Mouse (Mus musculus): ENCODE results near the gene Raly. TPM values are rescaled to one million over a fixed set of nuclear protein-coding genes. Genes with fewer than 3 reads are reported as not detected.

The Raly gene
- polyA plus RNA-seq, 1 experiment from 2014 or later: 63.5 TPM

DNA sequence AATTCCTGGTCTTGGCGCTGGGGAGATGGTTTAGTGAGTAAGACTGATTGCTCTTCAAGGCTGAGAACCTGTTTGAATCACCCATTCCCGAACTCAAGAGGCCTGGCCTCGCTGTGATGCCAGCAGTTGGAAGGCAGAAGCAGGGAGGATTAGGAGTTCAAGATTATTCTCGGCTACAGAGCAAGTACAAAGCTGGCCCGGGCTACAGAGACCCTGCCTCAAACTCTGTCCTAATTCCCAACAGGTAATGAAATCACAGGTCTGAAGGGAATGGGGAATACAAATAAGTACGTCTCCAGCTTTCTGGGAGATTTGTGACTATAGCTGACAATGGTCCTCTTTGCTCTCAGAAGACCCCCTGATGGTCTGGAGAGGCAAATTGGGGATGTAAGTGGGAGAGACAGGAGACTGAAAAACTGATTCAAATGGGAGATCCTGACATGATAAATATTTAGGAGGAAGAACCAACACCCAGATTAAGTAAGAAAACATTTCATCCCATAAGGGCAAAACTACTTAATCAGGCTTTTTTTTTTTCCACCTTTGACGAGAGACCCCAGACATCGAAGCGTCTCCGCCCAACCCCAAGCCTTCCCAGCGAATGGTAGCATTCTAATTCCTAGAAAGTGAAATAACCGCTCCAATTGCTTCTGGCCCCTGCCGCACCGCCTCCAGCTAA is 780 bp upstream of the Raly start:
- 7% methylated on average over 14 of the region's 14 CpGs for WGBS (ENCODE audit: insufficient replicate concordance)
- Histone ChIP-seq H3K36me3 (ENCODE audit: control insufficient read depth, insufficient read depth, low read length) (no peaks in the 10 kb centered on the region), H3K27ac (ENCODE audit: low read depth, low read length) (peak overlapping the region; percentile 43; the same call in 1 of the 2 replicates), H3K27me3 (ENCODE audit: control insufficient read depth, insufficient read depth, low read length) (no peaks in the 10 kb centered on the region), H3K4me3 (ENCODE audit: low read depth, low read length) (peak overlapping the region; percentile 83), H3K4me1 (ENCODE audit: control insufficient read depth, insufficient read depth, low read length) (peaks cover 25% of the 10 kb centered on the region), H3K4me2 (peak overlapping the region; percentile 68), H3K9ac (ENCODE audit: low read depth, low read length) (peak overlapping the region; percentile 12; the same call in 1 of the 2 replicates), H3K9me3 (replicated peaks; ENCODE audit: control insufficient read depth, low read length) (no peaks in the 10 kb centered on the region)
- ATAC-seq (replicated peaks; ENCODE audit: insufficient number of reproducible peaks, low FRiP score, low TSS enrichment): no peak

DNA sequence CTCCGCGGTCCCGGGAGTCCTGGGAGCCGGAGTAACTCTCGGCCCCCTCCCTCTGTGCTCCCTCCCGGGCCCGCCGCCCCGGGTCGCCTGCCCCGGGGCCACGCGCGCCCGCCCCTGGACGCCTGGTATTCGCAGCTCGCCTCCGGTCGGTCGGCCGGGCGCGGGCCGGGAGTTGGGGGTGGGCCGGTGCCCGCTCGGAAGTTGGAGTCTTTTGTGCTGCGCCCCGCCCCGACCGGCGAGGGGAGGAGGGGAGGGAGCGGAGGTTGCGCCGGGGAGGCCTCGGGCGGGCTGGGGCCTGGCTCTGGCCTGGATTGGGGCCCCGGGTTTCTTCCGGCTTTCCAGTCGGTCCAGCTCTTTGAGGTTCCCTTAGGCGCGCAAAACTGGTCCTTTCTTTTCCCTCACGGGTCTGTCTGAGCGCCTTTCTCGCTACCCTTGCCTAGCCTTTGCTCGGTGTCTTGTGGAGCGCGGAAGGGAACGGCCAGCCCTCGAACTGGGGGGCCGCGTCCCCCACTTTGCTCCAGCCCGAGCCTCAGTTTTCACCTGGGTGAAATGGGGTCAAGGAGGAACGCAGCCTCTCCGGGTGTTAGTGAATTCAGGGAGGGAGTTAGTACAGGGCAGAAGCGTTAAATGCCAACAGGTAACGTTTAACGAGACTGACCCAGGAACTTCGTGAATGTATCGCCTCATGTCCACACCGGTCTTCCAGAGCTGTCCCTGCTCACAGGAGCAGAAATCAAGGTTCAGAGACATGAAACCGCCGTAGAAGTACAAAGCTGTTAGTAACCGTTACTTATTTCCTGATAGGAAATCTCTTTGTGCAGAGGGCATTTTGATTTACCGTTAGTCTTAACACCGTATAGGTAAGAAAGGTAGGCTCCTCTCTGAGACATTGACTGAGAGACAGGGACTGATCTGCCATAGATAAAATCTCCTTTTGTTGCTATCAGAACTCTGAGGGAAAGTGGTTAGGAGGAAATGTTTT is 1.1 kb downstream of the Raly start:
- H3K4me1 ChIP-seq (ENCODE audit: control insufficient read depth, insufficient read depth, low read length): peaks cover 34% of the 10 kb centered on the region
- H3K27me3 ChIP-seq (ENCODE audit: control insufficient read depth, insufficient read depth, low read length): no peaks in the 10 kb centered on the region
- peak overlapping the region; percentile 99 for H3K9ac ChIP-seq (ENCODE audit: low read depth, low read length)
- H3K9me3 ChIP-seq (replicated peaks; ENCODE audit: control insufficient read depth, low read length): no peaks in the 10 kb centered on the region
- peak overlapping the region; percentile 98 for H3K27ac ChIP-seq (ENCODE audit: low read depth, low read length)
- H3K36me3 ChIP-seq (ENCODE audit: control insufficient read depth, insufficient read depth, low read length): no peaks in the 10 kb centered on the region
- WGBS (ENCODE audit: insufficient replicate concordance): under 1% methylated on average over 66 of the region's 67 CpGs
- peak overlapping the region; percentile 83 for H3K4me3 ChIP-seq (ENCODE audit: low read depth, low read length)
- H3K4me2 ChIP-seq: peak overlapping the region; percentile 67
- ATAC-seq (replicated peaks; ENCODE audit: insufficient number of reproducible peaks, low FRiP score, low TSS enrichment): peak; percentile 62

DNA sequence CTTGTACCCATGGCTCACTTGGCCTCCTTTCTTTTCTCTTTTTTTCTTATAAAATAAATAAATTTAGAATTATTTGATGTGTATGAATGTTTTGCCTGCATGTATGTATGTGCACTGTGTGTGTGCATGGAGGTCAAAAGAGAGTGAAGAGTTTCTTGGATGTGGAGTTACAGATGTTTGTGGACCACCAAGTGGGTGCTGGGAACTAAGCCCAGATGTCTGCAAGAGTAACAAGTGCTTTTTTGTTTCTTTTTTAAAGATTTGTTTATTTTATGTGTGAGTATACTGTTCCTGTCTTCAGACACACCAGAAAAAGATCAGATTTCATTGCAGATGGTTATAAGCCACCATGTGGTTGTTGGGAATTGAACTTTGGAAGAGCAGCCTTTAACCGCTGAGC is 12.5 kb downstream of the Raly start:
- no peak overlapping the region for H3K9ac ChIP-seq (ENCODE audit: low read depth, low read length)
- no peaks in the 10 kb centered on the region for H3K36me3 ChIP-seq (ENCODE audit: control insufficient read depth, insufficient read depth, low read length)
- H3K4me3 ChIP-seq (ENCODE audit: low read depth, low read length): no peak overlapping the region
- H3K4me1 ChIP-seq (ENCODE audit: control insufficient read depth, insufficient read depth, low read length): peaks cover 13% of the 10 kb centered on the region
- no peak overlapping the region for H3K4me2 ChIP-seq
- WGBS (ENCODE audit: insufficient replicate concordance): 81% methylated on average over 1 of the region's 1 CpGs
- H3K27ac ChIP-seq (ENCODE audit: low read depth, low read length): no peak overlapping the region
- no peaks in the 10 kb centered on the region for H3K27me3 ChIP-seq (ENCODE audit: control insufficient read depth, insufficient read depth, low read length)
- ATAC-seq (replicated peaks; ENCODE audit: insufficient number of reproducible peaks, low FRiP score, low TSS enrichment): no peak
- no peaks in the 10 kb centered on the region for H3K9me3 ChIP-seq (replicated peaks; ENCODE audit: control insufficient read depth, low read length)

DNA sequence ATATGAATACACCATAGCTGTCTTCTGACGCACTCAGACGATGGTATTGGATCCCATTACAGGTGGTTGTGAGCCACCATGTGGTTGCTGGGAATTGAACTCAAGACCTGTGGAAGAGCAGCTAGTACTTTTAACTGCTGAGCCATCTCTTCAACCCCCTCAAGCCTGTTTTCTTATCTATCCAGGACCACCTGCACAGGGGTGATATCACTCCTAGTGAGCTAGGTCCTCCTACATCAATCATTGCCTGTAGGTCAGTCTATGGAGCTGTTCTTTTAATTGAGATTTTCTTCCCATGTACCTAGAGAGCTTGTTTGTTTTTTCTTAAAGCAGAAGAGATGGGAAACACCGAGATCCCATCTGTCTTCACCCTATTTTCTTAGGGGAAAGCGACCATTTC is 12.9 kb downstream of the Raly start:
- Histone ChIP-seq H3K4me2 (no peak overlapping the region), H3K4me1 (ENCODE audit: control insufficient read depth, insufficient read depth, low read length) (peaks cover 15% of the 10 kb centered on the region), H3K36me3 (ENCODE audit: control insufficient read depth, insufficient read depth, low read length) (no peaks in the 10 kb centered on the region), H3K27me3 (ENCODE audit: control insufficient read depth, insufficient read depth, low read length) (no peaks in the 10 kb centered on the region), H3K9ac (ENCODE audit: low read depth, low read length) (no peak overlapping the region), H3K27ac (ENCODE audit: low read depth, low read length) (no peak overlapping the region), H3K4me3 (ENCODE audit: low read depth, low read length) (no peak overlapping the region), H3K9me3 (replicated peaks; ENCODE audit: control insufficient read depth, low read length) (no peaks in the 10 kb centered on the region)
- no peak for ATAC-seq (replicated peaks; ENCODE audit: insufficient number of reproducible peaks, low FRiP score, low TSS enrichment)
- WGBS (ENCODE audit: insufficient replicate concordance): 52% methylated on average over 4 of the region's 4 CpGs

DNA sequence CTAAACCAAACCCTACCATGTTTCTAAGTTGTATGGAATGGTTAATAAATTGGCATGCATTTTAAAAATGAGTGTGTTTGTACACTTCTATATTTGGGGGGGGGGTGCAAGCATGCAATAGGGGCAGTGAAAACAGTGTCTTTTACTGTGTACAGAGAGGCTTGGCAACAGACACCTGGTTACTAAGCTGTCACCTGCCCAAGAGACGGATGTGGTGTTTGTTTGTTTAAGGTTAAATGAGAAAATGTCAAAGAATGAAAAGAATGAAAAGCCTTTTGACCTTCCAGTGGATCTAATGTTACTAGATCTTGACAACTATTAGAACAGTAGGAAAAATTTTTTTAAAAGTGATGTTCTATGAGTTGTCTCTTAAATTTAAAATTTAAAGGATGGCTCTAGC is 16.8 kb downstream of the Raly start:
- Histone ChIP-seq H3K9ac (ENCODE audit: low read depth, low read length) (no peak overlapping the region), H3K36me3 (ENCODE audit: control insufficient read depth, insufficient read depth, low read length) (no peaks in the 10 kb centered on the region), H3K27ac (ENCODE audit: low read depth, low read length) (no peak overlapping the region), H3K4me3 (ENCODE audit: low read depth, low read length) (no peak overlapping the region), H3K4me1 (ENCODE audit: control insufficient read depth, insufficient read depth, low read length) (peaks cover 22% of the 10 kb centered on the region), H3K27me3 (ENCODE audit: control insufficient read depth, insufficient read depth, low read length) (no peaks in the 10 kb centered on the region), H3K4me2 (no peak overlapping the region), H3K9me3 (replicated peaks; ENCODE audit: control insufficient read depth, low read length) (no peaks in the 10 kb centered on the region)
- ATAC-seq (replicated peaks; ENCODE audit: insufficient number of reproducible peaks, low FRiP score, low TSS enrichment): no peak
- WGBS (ENCODE audit: insufficient replicate concordance): 65% methylated on average over 1 of the region's 1 CpGs

DNA sequence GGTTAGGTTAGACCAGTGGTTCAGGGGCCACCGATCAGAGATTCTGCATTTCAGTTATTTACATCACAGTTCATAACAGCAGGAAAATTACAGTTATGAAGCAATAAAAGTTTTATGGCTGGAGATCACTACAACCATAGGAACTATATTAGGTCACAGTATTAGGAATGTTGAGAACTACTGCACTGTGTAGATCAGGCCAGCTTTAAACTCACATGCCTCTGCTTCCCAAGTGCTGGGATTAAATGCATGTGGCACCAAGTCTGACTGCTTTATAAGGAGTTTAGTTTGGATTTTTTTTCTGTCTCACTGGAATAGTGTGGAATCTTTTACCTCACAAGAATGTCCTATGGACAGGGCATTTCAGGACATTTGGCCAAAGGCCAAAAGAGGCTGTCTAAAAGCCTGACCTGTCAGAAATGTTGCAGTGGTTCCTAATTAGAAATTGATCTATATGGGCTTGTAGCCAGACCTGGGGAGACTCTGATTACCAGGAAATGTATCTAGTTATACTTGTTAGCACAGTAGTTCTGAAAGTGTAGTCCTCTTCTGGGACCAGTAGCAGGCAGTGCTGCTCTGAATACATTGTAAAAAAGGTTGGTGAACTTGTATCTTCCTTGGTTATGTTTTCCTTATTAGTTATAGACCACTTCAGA is 18.3 kb downstream of the Raly start:
- Histone ChIP-seq H3K4me2 (no peak overlapping the region), H3K4me1 (ENCODE audit: control insufficient read depth, insufficient read depth, low read length) (peaks cover 19% of the 10 kb centered on the region), H3K9ac (ENCODE audit: low read depth, low read length) (no peak overlapping the region), H3K27ac (ENCODE audit: low read depth, low read length) (no peak overlapping the region), H3K36me3 (ENCODE audit: control insufficient read depth, insufficient read depth, low read length) (no peaks in the 10 kb centered on the region), H3K4me3 (ENCODE audit: low read depth, low read length) (no peak overlapping the region), H3K27me3 (ENCODE audit: control insufficient read depth, insufficient read depth, low read length) (no peaks in the 10 kb centered on the region), H3K9me3 (replicated peaks; ENCODE audit: control insufficient read depth, low read length) (no peaks in the 10 kb centered on the region)
- no peak for ATAC-seq (replicated peaks; ENCODE audit: insufficient number of reproducible peaks, low FRiP score, low TSS enrichment)
- WGBS (ENCODE audit: insufficient replicate concordance): 95% methylated on average over 1 of the region's 1 CpGs

DNA sequence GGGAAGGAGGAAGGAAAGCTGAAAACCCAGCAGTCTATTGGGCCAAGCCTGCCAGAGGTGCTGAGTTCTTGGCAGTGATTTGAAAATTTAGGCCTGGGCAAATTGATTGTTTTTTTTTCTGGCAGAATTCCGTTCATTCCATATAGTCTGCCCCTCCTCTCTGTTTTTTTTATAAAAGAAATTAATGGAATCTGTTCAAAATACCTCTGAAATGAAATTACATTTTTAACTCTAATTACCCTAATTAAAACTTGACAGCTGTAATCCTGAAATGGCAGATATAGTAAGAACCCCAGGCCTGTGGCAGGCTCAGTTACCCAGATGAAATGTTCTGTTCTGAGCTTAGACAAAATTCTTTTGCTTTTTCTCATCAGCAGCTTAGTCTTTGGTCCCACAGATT is 19.9 kb downstream of the Raly start:
- ATAC-seq (replicated peaks; ENCODE audit: insufficient number of reproducible peaks, low FRiP score, low TSS enrichment): no peak
- Histone ChIP-seq H3K27ac (ENCODE audit: low read depth, low read length) (no peak overlapping the region), H3K9ac (ENCODE audit: low read depth, low read length) (no peak overlapping the region), H3K4me1 (ENCODE audit: control insufficient read depth, insufficient read depth, low read length) (peaks cover 14% of the 10 kb centered on the region), H3K4me3 (ENCODE audit: low read depth, low read length) (no peak overlapping the region), H3K36me3 (ENCODE audit: control insufficient read depth, insufficient read depth, low read length) (no peaks in the 10 kb centered on the region), H3K4me2 (no peak overlapping the region), H3K27me3 (ENCODE audit: control insufficient read depth, insufficient read depth, low read length) (no peaks in the 10 kb centered on the region), H3K9me3 (replicated peaks; ENCODE audit: control insufficient read depth, low read length) (no peaks in the 10 kb centered on the region)
- 64% methylated on average over 1 of the region's 1 CpGs for WGBS (ENCODE audit: insufficient replicate concordance)

DNA sequence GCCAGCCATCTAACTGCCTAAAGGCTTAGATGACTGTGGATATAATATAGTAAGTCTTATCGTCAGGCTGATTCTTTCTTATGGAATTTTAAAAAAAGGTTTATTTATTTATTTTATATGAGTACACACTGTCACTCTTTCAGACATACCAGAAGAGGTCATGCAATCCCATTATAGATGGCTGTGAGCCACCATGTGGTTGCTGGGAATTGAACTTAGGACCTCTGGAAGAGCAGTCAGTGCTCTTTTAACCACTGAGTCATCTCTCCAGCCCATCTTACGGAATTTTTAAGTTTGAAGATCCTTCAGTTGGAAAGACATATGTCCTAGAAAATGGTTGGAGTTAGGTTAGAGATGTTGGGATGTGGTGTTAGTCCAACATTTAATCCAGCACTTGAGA is 22.5 kb downstream of the Raly start:
- ATAC-seq (replicated peaks; ENCODE audit: insufficient number of reproducible peaks, low FRiP score, low TSS enrichment): no peak
- WGBS (ENCODE audit: insufficient replicate concordance): 91% methylated on average over 2 of the region's 2 CpGs

More for the DNA sequence above, 22.5 kb downstream of the Raly start:
- H3K4me1 ChIP-seq (ENCODE audit: control insufficient read depth, insufficient read depth, low read length): peaks cover 26% of the 10 kb centered on the region
- H3K36me3 ChIP-seq (ENCODE audit: control insufficient read depth, insufficient read depth, low read length): no peaks in the 10 kb centered on the region
- H3K4me2 ChIP-seq: no peak overlapping the region
- H3K9ac ChIP-seq (ENCODE audit: low read depth, low read length): no peak overlapping the region
- H3K27me3 ChIP-seq (ENCODE audit: control insufficient read depth, insufficient read depth, low read length): no peaks in the 10 kb centered on the region
- H3K9me3 ChIP-seq (replicated peaks; ENCODE audit: control insufficient read depth, low read length): no peaks in the 10 kb centered on the region
- no peak overlapping the region for H3K4me3 ChIP-seq (ENCODE audit: low read depth, low read length)
- H3K27ac ChIP-seq (ENCODE audit: low read depth, low read length): no peak overlapping the region
